Mouse (Mus musculus) spleen, adult 2 months (tissue): ENCODE results near the gene Glyat.

Source experiments
- CTCF ChIP-seq: fragments of 200-500 bp; IDR thresholded peaks from 2 replicates; pipeline ENCODE4 v1.5.1; 2011; ENCODE audit warnings: mild to moderate bottlenecking, inconsistent platforms; ENCODE audit not compliant: insufficient read depth, insufficient read length, insufficient replicate concordance; ENCODE audit errors: extremely low read depth
- POLR2A ChIP-seq: fragments of 200-500 bp; IDR thresholded peaks from 2 replicates; pipeline ENCODE4 v1.6.1; 2011; ENCODE audit warnings: low read depth, low read length, inconsistent platforms

GRCm38 (mm10) chr19:12597073-12597405 lies 36.1 kb upstream of the Glyat start:
- TF ChIP-seq CTCF = no peak
- TF ChIP-seq POLR2A = no peak
